Mouse (Mus musculus): ENCODE data around the gene Sem1.
"Not testable (repeated sequence)": the region's sequence is repeated elsewhere in the genome, so short reads cannot be mapped to it uniquely, and the experiment has no call there.

The Sem1 gene

GRCm38 (mm10) chr6:6578304-6579149, at the start of gene Sem1:
Sem1 (minus strand) TSS chr6:6578663.
- peak; percentile 93 for DNase-seq

- peak; percentile 50 for DNase-seq
Measured at GRCm38 (mm10) chr6:6622846-6623749, 44.6 kb upstream of the Sem1 start.

DNA sequence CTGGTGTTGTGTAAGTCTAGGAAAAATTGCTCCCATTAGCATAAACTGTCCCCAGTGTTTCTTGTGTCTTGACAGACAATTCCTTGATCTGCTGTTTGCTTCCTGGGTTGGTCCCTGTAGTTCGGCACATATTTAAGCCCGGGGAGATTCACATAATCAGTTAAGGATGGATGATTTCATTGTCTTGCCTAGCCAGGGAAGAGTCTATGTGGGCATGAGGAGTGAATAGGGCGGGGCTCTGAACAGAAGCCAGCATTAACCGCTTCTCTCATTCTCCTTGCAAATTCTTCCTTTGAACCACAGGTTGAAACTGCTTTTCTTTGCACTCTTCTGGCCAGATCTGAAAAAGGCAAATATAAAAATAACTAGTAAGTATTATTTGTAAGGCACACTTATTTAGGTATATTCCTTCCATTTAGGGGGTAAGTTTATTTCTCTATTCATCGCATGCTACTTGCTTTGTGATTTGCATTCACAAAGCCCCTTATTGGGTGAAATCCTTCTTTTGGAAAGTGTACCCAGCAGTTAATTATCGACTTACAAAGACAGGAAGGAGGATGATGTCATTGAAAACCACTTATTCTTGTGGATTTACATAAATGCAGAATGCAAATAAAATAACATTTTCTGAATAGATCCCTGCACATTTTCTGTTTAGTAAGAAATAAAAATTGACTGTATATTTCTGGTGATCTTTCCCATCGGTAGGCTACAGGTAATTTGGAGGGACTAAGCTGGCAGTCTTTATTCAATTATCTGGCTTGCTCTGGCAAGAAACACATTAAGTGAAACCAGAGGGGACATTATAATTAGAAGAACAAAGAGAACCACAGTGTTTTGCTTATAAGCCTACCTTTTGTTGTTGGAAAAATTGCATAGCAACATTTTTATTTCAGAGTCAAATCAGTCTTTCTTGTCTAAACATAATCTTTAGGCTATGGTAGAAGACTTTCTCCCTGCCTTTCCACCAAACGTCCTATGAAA, 25.4 kb upstream of the Sem1 start:
- DNase-seq = no peak

GRCm38 (mm10) chr6:6586313-6586712, 7.8 kb upstream of the Sem1 start:
- DNase-seq = no peak

GRCm38 (mm10) chr6:6581849-6582248, 3.4 kb upstream of the Sem1 start:
- no peak for DNase-seq

DNA sequence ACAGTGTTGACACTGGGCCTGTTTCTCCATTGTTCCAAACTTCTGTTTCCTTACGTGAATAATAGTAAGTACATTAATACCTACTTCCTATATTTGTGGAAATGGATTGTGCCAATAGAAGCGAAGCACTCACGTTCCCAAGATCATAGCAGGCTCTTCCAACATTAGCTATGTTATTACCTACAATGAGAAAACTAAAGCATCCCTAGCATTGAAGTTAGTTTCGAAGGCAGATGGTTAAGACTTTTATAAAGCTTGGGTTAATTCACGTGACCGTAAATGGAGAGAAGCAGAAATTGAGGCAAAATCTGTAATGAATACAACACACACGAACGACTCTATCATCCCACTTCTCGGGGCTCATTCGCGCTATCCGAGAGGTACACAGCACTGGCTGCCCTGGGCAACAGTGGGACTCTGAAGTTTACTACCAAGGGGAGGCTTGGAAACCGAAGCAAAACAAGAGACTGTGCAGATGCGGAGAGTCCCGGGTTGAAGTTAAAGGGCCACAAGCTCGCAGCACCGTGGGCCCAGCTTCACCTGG, 650 bp downstream of the Sem1 start:
- no peak for DNase-seq

GRCm38 (mm10) chr6:6577291-6577690, 1.2 kb downstream of the Sem1 start:
- no peak for DNase-seq

GRCm38 (mm10) chr6:6575796-6576195, 2.7 kb downstream of the Sem1 start:
- no peak for DNase-seq

- DNase-seq = no peak
Measured at GRCm38 (mm10) chr6:6568436-6568835, 10.0 kb downstream of the Sem1 start.

GRCm38 (mm10) chr6:6563691-6564090, 14.8 kb downstream of the Sem1 start:
- no peak for DNase-seq

- peak; percentile 10 for DNase-seq
Measured at GRCm38 (mm10) chr6:6562716-6563115, 15.7 kb downstream of the Sem1 start.

GRCm38 (mm10) chr6:6557647-6558046, 20.8 kb downstream of the Sem1 start:
- DNase-seq = no peak

DNA sequence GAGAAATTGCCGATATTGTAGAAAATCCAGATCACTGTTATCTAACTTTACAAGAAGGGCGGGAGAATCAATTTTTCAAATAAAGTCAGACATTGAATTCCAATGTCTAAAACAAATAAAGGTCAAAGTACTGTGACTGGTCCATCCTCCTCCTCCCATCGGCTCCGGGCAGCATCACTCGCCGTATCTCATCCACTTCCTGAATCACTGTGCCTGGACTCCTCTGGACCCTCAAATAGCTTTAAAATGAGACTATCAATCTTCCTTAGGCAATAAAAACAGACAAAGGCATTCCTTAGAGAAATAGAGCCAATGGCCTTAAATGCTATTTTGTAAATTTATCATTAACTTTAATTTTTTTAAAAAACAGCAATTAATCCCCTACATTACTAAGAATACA, 26.5 kb downstream of the Sem1 start:
- DNase-seq = no peak

DNA sequence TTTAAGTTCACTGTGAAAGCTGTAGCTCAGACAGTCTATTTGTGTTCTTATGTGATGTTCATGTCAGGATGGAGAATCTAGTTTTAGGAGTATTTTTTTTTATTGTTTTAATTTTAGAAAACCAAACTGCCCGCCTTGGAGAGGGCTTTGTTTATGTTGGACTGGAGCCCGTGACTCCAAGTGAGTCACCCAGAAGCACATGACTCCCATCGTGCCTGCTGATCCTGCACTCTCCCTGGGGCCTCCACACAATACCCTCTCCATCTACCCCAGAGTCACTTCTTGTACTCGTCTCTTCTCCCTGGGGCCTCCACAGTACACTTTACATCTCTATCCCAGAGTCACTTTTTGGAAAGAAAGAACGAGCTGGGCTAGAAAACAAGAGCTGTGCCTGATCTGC, 30.5 kb downstream of the Sem1 start:
- DNase-seq = no peak

DNA sequence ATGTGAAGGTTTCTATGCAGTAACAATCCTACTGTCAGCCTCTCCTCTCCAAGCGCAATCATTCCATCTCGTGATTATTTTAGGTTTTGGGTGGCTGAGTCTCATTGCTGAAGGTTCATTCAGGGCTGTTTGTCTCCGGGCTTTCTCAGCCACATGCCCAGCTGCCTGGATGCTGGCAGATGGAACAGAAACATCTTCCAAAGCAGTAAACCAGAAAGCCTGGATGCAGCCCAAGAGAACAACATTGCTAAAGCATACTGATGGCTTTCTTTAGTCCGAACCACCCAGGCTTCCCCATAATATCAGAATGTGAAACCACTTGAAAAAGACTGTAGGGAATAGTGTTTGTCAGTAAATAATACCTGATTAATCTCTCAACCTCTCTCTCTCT, 34.2 kb downstream of the Sem1 start:
- no peak for DNase-seq

GRCm38 (mm10) chr6:6543606-6544254, 34.7 kb downstream of the Sem1 start:
- DNase-seq = no peak

GRCm38 (mm10) chr6:6542133-6542532, 36.3 kb downstream of the Sem1 start:
- no peak for DNase-seq

GRCm38 (mm10) chr6:6536781-6537466, 41.5 kb downstream of the Sem1 start:
- DNase-seq = no peak

- DNase-seq = not testable (repeated sequence)
Measured at GRCm38 (mm10) chr6:6536359-6536758, 42.1 kb downstream of the Sem1 start.

All from kidney, postnatal 14 days (tissue).